Mouse (Mus musculus) spleen, postnatal 14 days (tissue): ENCODE results near the gene Gpr88.
"Not testable (repeated sequence)": the region's sequence is repeated elsewhere in the genome, so short reads cannot be mapped to it uniquely, and the experiment has no call there.

ENCODE experiments used
- DNase-seq, 2 experiments: peaks; one replicate each; pipeline ENCODE4 v3.0.0; 2021 to 2022; ENCODE audit warnings: low spot score in 2 of 2

Gpr88 gene

GRCm38 (mm10) chr3:116242685-116243084, 10.6 kb downstream of the Gpr88 start:
- no peak for DNase-seq

DNA sequence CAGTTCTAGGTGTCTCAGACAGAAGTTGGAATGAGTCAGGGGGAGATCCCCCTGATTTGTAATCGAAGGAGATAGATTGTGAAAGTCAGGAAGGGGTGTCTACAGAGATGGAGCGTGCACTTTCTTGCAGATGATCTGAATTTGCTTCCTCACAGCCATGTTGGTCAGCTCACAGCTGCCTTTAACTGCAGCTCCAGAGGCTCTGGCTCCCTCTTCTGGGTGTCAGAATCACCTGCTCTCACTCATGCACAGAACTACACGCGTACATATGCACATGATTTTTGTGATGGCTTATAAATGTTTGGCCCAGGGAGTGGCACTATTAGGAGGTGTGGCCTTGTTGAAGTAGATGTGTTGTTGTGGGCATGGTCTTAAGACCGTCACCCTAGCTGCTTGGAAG, 15.8 kb downstream of the Gpr88 start:
- no peak for DNase-seq

DNA sequence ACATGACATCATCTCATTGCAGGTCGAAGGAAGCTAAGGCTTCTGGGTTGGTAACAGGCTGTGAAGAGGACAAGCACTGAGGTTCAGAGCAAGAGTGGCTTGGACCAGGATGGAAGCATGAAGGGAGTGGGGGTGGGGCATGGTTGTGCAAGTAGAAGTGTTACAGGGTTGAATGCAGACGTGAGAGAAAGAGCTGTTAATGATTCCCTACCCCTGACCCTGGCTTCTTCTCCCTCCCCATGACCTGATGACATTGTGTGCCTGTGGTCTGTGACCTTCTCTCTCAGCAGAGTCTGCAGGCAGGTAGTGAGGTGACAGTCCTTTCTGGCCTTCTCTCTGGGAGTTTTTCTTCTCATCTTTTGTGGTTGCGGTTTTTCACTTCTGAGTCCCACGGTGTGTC, 16.4 kb downstream of the Gpr88 start:
- DNase-seq = no peak

DNA sequence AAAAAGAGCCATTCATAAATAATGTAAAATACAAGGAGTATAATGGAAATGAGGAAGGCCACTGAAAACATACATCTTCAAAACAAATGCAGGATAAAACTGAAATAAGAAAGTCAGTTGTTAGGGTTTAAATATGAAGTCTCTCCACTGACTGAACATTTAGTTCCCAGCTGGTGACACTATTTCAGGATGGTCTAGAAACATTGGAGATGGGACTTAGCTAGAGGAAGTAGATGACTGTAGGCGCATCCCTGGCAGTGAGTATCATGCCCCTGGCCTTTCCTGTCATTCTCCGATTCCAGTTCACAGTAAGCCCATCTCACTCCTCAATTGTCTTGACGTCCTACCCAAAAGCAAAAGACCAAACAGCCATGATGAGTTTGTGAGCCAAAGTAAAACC, 19.8 kb downstream of the Gpr88 start:
- no peak for DNase-seq

- no peak for DNase-seq
Measured at GRCm38 (mm10) chr3:116232763-116233162, 20.5 kb downstream of the Gpr88 start.

DNA sequence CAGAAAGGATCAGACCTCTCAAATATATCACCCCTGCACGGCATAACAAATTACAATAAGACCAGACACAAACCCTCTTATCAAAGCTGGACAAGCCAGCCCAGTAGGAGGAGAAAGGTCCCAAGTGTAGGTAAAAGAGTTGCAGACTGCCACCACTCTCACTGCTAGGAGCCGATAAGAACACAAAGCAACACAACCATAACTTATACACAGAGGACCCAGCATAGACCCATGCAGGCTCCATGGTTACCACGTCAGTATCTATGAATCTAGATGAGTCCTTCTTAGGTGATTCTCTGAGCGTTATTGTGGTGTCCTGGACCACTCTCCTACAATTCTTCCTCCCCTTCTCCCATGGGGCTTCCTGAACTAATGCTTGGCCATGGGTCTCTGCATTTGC, 24.0 kb downstream of the Gpr88 start:
- no peak for DNase-seq

GRCm38 (mm10) chr3:116228360-116229245, 24.7 kb downstream of the Gpr88 start:
- no peak for DNase-seq

DNA sequence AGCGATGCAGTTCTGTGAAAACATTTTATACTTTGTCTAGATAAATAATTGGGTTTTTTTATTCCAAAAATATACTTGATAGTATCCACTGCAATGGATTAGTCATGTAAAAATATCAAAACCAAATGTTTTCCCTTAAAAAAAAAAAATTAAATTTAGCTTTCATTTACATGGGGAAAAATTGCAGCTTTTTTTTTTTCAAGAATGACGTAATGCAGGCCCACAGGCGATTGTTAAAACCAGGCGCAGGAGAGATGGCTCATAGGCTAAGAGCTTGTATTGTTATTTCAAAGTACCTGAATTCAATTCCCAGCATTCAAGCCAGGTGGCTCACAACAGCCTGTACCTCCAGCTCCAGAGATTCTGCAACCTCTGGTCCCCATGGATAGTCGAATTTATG, 25.9 kb downstream of the Gpr88 start:
- no peak for DNase-seq

- DNase-seq = no peak
Measured at GRCm38 (mm10) chr3:116226915-116227314, 26.4 kb downstream of the Gpr88 start.

DNA sequence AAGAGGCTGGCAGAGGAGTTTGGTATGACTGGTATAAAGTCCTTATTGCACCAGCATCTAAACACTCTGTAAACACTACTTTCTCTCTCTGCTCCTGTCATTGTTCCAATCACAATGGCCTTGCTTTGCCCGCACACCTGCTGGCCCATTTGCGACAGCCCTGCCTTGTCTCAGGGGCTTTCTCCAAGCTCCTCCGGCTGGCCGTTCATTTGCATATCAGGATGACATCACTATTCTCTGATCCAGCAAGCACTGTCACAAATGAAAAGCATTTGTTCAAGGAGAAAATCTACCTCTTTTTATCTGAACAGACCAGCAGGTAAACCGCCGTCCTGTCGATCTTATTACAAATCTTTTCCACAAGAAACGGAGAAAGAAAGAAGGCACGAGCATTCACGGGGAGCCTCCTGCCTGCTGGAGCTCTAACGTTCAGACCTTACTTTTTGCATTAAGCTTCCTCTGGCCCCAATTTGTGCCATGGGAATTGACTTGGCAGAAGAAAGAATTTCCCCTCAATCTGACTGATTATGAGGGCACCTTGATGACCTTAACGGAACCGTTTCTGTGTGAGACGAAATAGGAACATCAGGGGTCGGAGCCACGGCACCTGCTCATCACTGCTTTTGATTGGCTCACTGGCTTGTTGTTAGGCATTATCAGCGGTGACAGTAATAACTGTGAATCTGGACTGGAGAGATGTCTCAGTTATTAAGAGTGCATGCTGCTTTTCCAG, 30.6 kb downstream of the Gpr88 start:
- no peak for DNase-seq

DNA sequence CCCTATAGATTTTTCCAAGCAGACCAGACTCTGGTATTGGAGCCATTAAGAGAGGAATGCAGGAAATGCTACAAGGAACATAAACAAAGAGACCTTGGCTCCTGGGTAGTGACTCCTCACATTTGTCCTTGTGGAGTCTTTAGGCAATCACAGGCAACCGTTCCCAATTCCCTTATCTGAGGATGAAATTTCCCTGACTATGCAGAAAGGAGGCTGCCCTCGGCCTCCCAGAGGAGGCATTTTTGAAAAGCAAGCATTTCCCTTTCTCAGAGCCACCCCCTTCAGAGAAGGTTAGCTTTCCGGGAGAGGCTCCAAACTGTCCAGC, 31.7 kb downstream of the Gpr88 start:
- no peak for DNase-seq

- DNase-seq = no peak
Measured at GRCm38 (mm10) chr3:116220980-116221685, 32.2 kb downstream of the Gpr88 start.

DNA sequence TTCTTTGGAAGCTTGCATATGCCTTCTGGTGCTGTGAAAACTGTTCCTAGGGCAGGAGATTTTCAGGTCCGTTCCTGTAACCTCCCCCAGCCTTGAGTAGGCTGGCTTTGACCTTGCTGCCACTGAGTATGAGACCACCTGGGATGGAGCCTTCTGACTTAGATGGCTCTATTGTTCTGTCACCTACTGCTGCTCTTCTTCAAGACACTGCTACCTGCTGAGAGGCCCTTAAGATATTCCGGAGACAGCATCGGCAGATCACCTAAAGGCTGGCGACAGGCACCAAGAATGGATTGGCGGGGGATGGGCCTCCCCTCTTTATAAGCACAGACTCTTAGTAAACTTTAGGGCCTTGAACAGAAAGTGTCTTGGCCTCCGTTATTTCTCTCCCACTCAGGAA, 35.9 kb downstream of the Gpr88 start:
- not testable (repeated sequence) for DNase-seq

DNA sequence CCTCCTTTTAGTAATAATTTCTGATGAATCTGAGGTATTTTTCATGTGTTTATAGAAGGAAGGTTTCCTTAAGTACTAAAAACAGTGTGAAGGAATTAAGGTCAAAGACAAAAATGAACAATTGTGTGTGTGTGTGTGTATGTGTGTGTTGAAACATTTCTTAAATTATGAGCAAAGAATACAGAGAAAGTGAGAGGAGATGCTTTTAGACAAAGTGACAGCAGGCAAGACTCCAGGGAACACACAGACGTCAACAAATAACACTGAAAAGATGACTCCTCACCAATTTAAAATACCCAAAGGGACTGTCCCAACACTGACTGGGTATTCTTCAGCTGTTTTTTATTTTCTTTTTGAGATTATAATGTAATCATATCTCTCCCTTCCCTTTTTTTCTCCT, 37.0 kb downstream of the Gpr88 start:
- no peak for DNase-seq

- DNase-seq = no peak
Measured at GRCm38 (mm10) chr3:116211639-116212038, 41.7 kb downstream of the Gpr88 start.

- DNase-seq = no peak
Measured at GRCm38 (mm10) chr3:116210720-116211121, 42.6 kb downstream of the Gpr88 start.

DNA sequence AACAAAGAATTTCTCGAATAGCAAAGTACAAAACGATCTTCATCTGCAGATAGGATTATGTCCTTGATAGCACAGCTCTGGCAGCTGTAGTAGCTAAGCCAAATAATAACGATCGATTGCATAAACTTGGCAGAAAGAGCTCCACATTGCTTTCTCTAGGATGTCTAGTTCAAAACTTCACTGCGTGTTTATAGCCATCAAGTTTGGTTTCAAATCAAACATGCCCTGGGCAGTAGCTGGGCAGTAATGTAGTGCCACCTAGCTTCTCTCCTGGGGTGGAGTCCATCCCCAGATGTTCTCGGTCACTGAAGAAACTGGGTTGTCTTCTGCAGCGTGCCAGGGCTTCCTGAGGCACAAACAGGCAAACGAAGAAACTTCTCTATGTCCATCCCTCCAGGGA, 44.1 kb downstream of the Gpr88 start:
- no peak for DNase-seq

DNA sequence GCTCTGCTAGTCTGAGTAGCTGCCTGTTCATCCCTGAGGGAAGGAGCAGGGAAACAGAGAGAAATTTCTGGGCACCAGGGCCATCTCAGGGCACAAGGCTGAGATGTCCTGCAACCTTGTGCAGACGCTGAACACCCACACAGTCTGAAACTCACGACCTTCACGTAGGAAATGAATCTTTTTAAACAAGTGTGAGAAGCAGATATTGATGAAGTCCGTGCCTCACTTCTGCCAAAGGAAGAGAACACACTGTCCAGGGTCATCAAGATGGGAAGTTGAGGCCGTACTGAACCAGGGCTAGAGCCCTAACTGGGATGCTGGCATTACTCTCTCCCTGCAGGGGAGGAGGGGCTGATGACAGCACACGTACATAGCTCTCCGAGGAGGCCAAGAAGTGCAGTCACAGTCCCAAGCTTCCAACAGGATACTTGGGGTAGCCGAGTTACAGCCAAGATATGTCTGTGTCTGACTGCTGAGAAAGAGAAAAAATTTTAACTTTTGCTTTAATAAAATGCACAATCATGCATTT, 46.9 kb downstream of the Gpr88 start:
- DNase-seq = no peak

GRCm38 (mm10) chr3:116205346-116206219, 47.7 kb downstream of the Gpr88 start:
- DNase-seq = no peak

- DNase-seq = no peak
Measured at GRCm38 (mm10) chr3:116204643-116205042, 48.7 kb downstream of the Gpr88 start.

DNA sequence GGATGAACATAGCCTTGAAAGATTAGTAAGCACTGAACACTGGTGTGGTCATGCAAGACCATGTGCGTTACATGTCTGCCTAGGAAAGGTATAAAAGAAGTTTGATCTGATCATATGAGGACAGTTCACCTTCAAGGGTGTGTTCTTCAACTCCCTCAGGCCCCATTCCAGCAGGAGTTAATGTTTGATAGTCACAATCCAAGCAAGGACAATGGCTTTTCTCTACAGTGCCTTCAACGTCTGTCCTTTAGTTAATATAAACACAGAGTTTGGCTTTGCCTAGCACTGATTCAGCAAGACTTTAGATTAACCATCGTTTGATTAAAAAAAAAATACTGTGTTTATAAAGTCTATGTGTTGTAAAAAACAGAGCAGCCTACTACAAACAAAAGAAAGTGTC, 49.4 kb downstream of the Gpr88 start:
- no peak for DNase-seq
